Mouse (Mus musculus) G1E (cell line): ENCODE measurements around the gene Plekha4.

Source experiments
- CTCF ChIP-seq: IDR thresholded peaks from 2 replicates; pipeline ENCODE4 v1.5.1; 2012; ENCODE audit warnings: low read depth, low read length, inconsistent platforms, mixed read lengths
- GATA1 ChIP-seq: IDR thresholded peaks from 2 replicates; pipeline ENCODE4 v1.6.1; 2012; ENCODE audit warnings: borderline replicate concordance, low read length, inconsistent platforms, mixed read lengths
- POLR2AphosphoS5 ChIP-seq: IDR thresholded peaks from 2 replicates; pipeline ENCODE4 v1.6.1; 2012; ENCODE audit warnings: low read depth, low read length, inconsistent platforms; ENCODE audit not compliant: insufficient replicate concordance
- TAL1 ChIP-seq: conservative IDR thresholded peaks from 2 replicates; pipeline ENCODE4 v1.6.1; 2012; ENCODE audit warnings: low read depth, low read length, inconsistent platforms, mixed read lengths

DNA sequence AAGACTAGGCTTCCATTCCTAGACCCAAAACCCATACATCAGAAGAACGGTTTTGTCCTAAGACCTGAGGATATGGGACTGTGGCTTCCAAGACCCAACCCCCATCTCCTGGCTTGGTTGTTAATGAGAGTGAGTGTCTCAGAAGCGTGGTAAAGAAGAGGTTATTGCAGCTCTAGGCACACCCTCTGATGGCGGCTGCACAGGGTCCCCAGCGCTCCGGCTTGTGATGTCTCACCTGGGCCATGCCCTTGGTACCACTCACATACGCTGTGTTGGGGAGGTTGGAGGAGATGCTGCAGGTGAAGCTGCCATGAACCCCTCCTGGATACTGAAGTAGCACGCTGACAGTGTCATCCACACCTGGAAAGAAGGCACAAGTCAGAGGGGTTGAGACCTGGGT lies 47.4 kb upstream of the Plekha4 start:
- TF ChIP-seq CTCF, result no peak
- TF ChIP-seq POLR2AphosphoS5, result no peak
- no peak for TF ChIP-seq GATA1
- no peak for TF ChIP-seq TAL1
